Mouse (Mus musculus): ENCODE measurements at regions not wholly inside any gene's neighbourhood (a gene's known extent, or its start where the extent isn't known, plus 50 kb on each side); places are given as distances from the start of the nearest gene placed in this dataset.

GRCm38 (mm10) chr7:115073406-115073805 lies 329.9 kb downstream of the Insc start:
- DNase-seq (ENCODE audit: low read depth, low spot score) = no peak

DNA sequence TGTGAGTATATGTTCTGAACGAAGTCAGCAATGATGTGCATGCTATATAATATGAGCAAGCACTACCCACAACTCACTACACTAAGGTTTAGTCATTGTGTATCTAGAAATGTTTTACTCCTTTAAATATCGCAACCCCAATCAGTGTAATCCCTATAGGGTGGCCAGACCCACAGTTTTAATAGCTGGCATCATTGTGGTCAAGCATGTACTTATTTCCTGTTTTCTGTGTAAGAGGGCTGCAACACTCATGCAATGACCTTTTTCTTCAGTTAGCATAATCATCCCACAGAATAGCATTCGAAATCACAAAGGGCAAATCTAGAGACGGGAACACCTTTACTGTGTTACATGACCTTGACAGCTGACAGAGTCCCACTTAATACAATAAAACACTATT lies 333.3 kb downstream of the Insc start:
- no peak for DNase-seq (ENCODE audit: low read depth, low spot score)

GRCm38 (mm10) chr7:115084711-115085380 lies 341.4 kb downstream of the Insc start:
- DNase-seq (ENCODE audit: low read depth, low spot score) = no peak

GRCm38 (mm10) chr7:115086542-115087448 lies 343.3 kb downstream of the Insc start:
- no peak for DNase-seq (ENCODE audit: low read depth, low spot score)

- no peak for DNase-seq (ENCODE audit: low read depth, low spot score)
Measured at GRCm38 (mm10) chr7:115092481-115093050, 349.1 kb downstream of the Insc start.

DNA sequence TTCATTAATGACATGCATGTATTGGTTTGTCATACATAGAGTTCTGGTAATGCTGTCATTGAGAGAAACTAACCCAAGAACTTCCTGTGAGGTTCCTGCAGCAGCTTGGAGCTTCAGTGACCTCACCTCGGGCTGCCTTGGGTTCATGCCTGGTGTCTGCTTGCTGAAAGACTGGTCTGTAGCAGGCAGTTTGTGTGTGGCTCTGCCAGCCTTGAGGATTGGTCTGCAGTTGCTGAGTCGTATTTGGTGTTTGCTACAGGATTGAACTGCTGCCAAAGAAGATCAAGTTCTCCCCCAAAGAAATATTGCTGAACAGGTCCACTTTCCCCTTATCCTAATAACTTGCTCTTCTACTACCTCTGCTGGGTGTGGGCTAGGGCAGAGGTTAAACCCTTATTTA lies 362.5 kb downstream of the Insc start:
- DNase-seq (ENCODE audit: low read depth, low spot score) = no peak

- no peak for DNase-seq (ENCODE audit: low read depth, low spot score)
Measured at GRCm38 (mm10) chr7:115112282-115112681, 368.8 kb downstream of the Insc start.

GRCm38 (mm10) chr7:115123283-115123682 lies 379.8 kb downstream of the Insc start:
- DNase-seq (ENCODE audit: low read depth, low spot score) = no peak

DNA sequence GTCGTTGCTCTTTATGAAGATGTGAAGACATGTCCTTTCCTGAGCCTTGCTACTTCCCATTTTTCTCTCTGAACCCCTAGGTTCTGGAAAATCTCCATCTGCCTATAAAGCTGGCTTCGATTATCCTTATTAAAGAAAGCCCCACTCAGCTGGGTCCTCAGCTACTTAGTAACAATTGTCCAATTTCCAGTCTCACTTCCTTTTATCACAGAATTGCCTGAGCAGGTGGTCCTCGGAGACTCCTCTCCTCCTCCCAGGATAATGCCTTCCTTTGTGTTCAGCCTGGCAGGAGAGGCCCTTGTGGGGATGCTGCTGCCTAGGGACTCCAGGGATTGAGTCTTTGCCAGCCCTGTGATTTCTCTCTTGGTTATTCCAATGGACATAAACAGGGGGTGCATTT lies 385.5 kb downstream of the Insc start:
- no peak for DNase-seq (ENCODE audit: low read depth, low spot score)

DNA sequence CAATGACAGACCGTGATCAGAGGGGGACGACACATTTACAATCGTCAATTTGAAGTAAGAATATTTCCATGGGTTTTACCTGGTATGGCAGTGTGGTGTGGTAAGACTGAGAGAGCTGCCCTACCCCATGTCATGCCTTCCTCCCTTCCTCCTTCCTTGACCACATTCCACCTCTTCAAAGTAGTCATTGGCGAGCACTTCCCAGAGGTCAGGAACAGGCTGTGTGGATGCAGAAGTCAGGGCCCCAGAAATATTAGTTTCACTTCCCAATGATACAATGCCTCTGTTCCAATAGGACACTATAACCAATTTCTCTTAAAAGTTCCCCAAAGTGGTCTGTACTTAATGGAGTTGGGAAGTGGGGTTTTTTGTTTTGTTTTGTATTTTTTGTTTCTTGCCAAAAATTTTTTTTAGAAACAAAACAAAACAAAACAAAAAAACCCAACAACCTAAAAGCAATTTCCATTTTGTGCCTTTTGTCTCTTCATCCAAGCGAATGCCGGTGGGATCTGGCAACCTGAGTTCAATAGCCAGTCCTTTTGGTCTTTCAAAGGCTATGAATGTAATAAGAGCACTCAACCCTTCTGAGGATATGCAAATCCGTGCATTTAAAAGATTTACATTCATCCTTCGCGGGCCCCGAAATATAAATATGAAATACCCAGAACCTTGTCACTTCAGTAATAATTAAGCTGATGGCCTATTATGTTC lies 387.9 kb downstream of the Insc start:
- DNase-seq (ENCODE audit: low read depth, low spot score) = no peak

- DNase-seq (ENCODE audit: low read depth, low spot score) = no peak
Measured at GRCm38 (mm10) chr7:115131970-115132551, 388.6 kb downstream of the Insc start.

- no peak for DNase-seq (ENCODE audit: low read depth, low spot score)
Measured at GRCm38 (mm10) chr7:115132595-115132994, 389.1 kb downstream of the Insc start.

GRCm38 (mm10) chr7:115134926-115135575 lies 391.6 kb downstream of the Insc start:
- no peak for DNase-seq (ENCODE audit: low read depth, low spot score)

- DNase-seq (ENCODE audit: low read depth, low spot score) = no peak
Measured at GRCm38 (mm10) chr7:115140286-115140685, 396.8 kb downstream of the Insc start.

- DNase-seq (ENCODE audit: low read depth, low spot score) = no peak
Measured at GRCm38 (mm10) chr7:115142163-115142562, 398.7 kb downstream of the Insc start.

DNA sequence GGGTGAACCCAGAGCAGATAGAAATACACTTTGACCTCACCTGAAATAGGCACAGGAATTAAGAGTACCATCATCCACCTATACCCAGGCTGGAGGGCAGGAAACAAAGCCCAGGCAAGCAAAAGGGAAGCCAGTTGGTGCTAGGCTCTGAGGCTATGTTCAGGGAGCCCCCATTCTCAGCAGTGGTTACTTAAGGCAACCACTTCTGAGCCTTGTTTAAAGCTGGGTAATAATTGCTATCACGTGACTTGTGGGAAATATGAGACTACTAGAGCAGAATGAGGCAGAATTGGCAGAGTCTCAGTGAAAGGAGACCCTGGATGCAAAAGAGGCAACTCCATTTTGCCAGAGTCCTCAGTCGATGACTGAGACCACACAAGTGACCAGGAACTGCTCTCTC lies 401.5 kb downstream of the Insc start:
- no peak for DNase-seq (ENCODE audit: low read depth, low spot score)

DNA sequence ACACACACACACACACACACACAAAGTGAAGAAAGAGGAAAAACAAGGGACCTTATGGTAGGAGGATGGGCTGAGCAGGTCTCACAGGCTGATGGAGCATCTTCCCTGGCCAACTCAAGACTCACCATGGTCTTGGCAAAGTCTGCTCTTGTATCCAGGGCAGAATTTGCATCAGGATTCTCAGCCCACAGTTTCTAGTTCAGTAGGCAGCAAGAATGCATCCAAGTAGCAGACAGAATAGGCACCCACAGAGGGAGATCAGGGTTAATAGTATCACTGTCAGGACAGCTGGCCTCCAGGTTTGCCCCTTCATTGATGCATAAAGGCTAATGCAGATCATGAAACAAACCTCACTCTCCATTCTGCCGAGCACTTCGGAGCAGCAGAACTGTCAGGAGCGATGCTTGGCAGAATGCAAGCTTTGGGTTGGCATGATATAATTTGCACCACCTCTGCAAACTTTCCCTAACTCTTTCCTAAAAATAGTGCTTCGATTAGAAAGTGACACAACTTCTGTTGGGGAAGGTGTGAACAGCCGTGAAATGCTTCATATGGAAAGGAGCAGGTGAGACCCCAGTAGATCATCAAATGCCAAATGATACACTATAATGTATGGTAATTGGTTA lies 404.0 kb downstream of the Insc start:
- DNase-seq (ENCODE audit: low read depth, low spot score) = no peak

DNA sequence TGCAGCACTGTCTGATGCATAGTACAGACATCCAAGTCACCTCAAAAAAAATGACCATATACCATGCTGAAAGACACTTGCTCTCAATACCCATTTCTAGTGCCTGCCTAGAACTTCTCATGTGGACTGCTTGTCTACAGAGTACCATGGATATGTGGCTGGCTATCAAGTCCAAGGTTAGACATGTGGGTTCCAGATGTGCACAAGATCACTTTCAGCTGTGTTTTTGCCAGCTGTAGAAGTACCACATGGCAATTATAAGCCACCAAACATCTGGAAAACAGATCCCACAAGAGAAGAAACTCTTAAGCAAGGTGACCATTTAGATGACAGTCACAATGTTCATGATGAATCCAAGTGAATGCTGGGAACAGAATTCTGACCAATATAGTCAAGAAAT lies 409.8 kb downstream of the Insc start:
- no peak for DNase-seq (ENCODE audit: low read depth, low spot score)

- DNase-seq (ENCODE audit: low read depth, low spot score) = no peak
Measured at GRCm38 (mm10) chr7:115153764-115154509, 410.4 kb downstream of the Insc start.

DNA sequence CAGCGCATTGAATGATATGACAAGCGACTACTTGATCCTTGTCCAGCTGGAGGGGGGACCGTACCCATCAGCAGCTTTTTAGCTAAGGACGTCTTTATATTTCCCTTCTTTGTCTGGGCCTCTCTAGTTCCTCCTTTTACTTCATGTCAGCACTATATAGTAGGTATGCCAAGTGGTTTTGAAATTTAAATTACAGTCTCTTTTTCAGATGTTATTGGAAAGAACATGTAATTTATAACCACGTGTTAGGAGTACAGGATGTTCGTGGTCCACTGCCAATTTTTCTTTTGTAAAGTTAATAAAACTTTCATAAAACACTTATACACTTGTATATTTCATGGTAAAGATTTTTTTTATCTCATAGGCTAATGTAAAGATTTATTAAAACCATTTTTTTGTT lies 426.5 kb downstream of the Insc start:
- no peak for DNase-seq (ENCODE audit: low read depth, low spot score)

Data from CD4-positive helper T cell, adult 2 months (primary cell).